Mouse (Mus musculus) liver, embryonic 14.5 days (tissue): Measurements from ENCODE around the gene Krtap19-9b. TPM values are rescaled to one million over a fixed set of nuclear protein-coding genes. Genes with fewer than 3 reads are reported as not detected.

ENCODE experiments used
- ATAC-seq: fragments of 200-750 bp; cut with Nextera tagmentation; 2 replicates; pipeline ENCODE4 v1.8.0; 2017; ENCODE audit warnings: moderate number of reproducible peaks, mild to moderate bottlenecking, moderate library complexity; ENCODE audit not compliant: insufficient read depth
- DNase-seq, 3 experiments: peaks; one replicate each; pipeline ENCODE4 v3.0.0-alpha.2; 2012 to 2013; ENCODE audit warnings: low read depth in 3 of 3, low spot score in 3 of 3
- H3K27ac ChIP-seq: fragments of 300-500 bp; sonication (generic); 2 replicates; pipeline ENCODE4 v1.5.1; 2014; ENCODE audit warnings: moderate library complexity, mild to moderate bottlenecking, control low read depth, inconsistent platforms
- H3K27me3 ChIP-seq: fragments of 300-500 bp; sonication (generic); 2 replicates; pipeline ENCODE4 v1.6.1; 2014; ENCODE audit warnings: mild to moderate bottlenecking, low read length, moderate library complexity; ENCODE audit not compliant: control insufficient read depth, insufficient read depth
- H3K36me3 ChIP-seq: fragments of 300-500 bp; sonication (generic); replicated peaks from 2 replicates; pipeline ENCODE4 v1.6.1; 2014; ENCODE audit warnings: low read depth; ENCODE audit not compliant: control insufficient read depth, insufficient read depth
- H3K4me1 ChIP-seq, 2 experiments: fragments of 200-500 bp in 1 of 2; fragments of 300-500 bp in 1 of 2; sonication (generic) in 1 of 2; replicated peaks; 2 replicates each; pipeline ENCODE4 v1.6.1; 2012 to 2014; ENCODE audit warnings: antibody characterized with exemption in 1 of 2, inconsistent platforms in 1 of 2, low read length in 1 of 2; ENCODE audit not compliant: control insufficient read depth in 2 of 2, insufficient read depth in 2 of 2
- H3K4me2 ChIP-seq: fragments of 300-500 bp; sonication (generic); 2 replicates; pipeline ENCODE4 v1.6.1; 2014; ENCODE audit warnings: low read depth, mild to moderate bottlenecking, control low read depth, moderate library complexity
- H3K4me3 ChIP-seq, 2 experiments: fragments of 200-500 bp in 1 of 2; fragments of 300-500 bp in 1 of 2; sonication (generic) in 1 of 2; 2 replicates each; pipeline ENCODE4 v1.5.1; 2012 to 2014; ENCODE audit warnings: low read depth in 2 of 2, low read length in 2 of 2, mild to moderate bottlenecking in 2 of 2, control low read depth in 1 of 2, inconsistent platforms in 1 of 2, moderate library complexity in 1 of 2; ENCODE audit not compliant: insufficient read depth in 1 of 2
- H3K9ac ChIP-seq: fragments of 300-500 bp; sonication (generic); replicated peaks from 2 replicates; pipeline ENCODE4 v1.6.1; 2014; ENCODE audit warnings: mild to moderate bottlenecking, control low read depth, moderate library complexity
- H3K9me3 ChIP-seq: fragments of 300-500 bp; sonication (generic); 2 replicates; pipeline ENCODE4 v1.6.1; 2016; ENCODE audit warnings: low read length, mixed read lengths; ENCODE audit not compliant: control insufficient read depth
- CTCF ChIP-seq: IDR thresholded peaks from 2 replicates; pipeline ENCODE4 v1.5.1; 2016; ENCODE audit warnings: antibody characterized with exemption, low read depth, control low read depth
- EP300 ChIP-seq: IDR thresholded peaks from 2 replicates; pipeline ENCODE4 v1.6.1; 2016; ENCODE audit warnings: antibody characterized with exemption, low read depth
- WGBS: fragments of 180-500 bp; shearing (Covaris S2); extraction: QIAGEN DNeasy Blood & Tissue Kit; methylation state at CpG from one replicate; pipeline ENCODE4 v1.1.7; 2014; ENCODE audit not compliant: insufficient replicate concordance; 5-methylcytosine and 5-hydroxymethylcytosine counted together
- polyA plus RNA-seq, 2 experiments: library from polyadenylated mRNA; depleted of rRNA in 1 of 2; stranded (reverse) in 1 of 2; unstranded in 1 of 2; fragments of >200 nt; fragmentation: Nextera tagmentation in 1 of 2; extraction: Ambion mirVana in 1 of 2; gene quantifications; 2 replicates each; pipeline versions ENCODE4 v1.2.1 to v1.2.3; 2012 to 2014

The Krtap19-9b gene
- polyA plus RNA-seq (2012; rRNA removed), result not detected in 2 replicates
- not detected in 2 replicates for polyA plus RNA-seq (2014; fragmentation: Nextera tagmentation; extraction: Ambion mirVana)

GRCm38 (mm10) chr16:88932165-88932564, at the start of gene Krtap19-9b:
Gene Krtap19-9b (minus strand): TSS chr16:88932265.
- WGBS, result 73% methylated on average over 3 of the region's 3 CpGs
- H3K4me1 ChIP-seq, result no peaks in the 10 kb centered on the region
- no peaks in the 10 kb centered on the region for H3K27me3 ChIP-seq
- no peak for ATAC-seq
- H3K27ac ChIP-seq, result no peak within 1 kb of the TSS
- no peak within 1 kb of the TSS for H3K4me2 ChIP-seq
- H3K9me3 ChIP-seq, result no peaks in the 10 kb centered on the region
- H3K36me3 ChIP-seq, result no peaks in the 10 kb centered on the region
- H3K9ac ChIP-seq, result no peak within 1 kb of the TSS
- TF ChIP-seq EP300 (no peak), CTCF (no peak)
- H3K4me3 ChIP-seq, result no peak within 1 kb of the TSS
- DNase-seq, result no peak

DNA sequence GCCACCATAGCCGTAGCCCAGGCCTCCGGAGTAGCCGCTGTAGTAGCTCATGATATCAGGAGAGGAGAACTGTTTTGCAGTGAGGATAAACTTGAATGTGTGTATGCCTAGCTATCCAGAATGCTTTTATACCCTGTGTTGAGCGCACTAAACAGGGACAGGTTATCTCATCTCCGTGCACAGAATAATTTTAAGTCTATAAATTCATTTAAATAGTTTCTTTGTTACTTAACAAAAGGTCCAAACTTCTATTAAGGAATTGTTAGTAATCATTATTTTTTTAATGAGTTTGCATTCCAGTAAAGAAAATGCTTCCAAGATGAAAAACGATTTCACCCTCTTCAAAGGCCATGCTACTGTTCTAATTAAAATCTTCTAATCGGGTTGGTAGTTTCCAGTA, 30.7 kb upstream of the Krtap19-9b start, which contains the start of gene Krtap16-3:
Gene Krtap16-3, minus strand, starts transcription at position 101 of the 400 bp plus-strand sequence.
- no peak within 1 kb of the TSS for H3K4me3 ChIP-seq
- ATAC-seq (no peak), DNase-seq (no peak)
- H3K9ac ChIP-seq, result no peak within 1 kb of the TSS
- H3K27ac ChIP-seq, result no peak within 1 kb of the TSS
- H3K36me3 ChIP-seq, result no peaks in the 10 kb centered on the region
- WGBS, result 77% methylated on average over 7 of the region's 7 CpGs
- no peaks in the 10 kb centered on the region for H3K4me1 ChIP-seq
- H3K27me3 ChIP-seq, result no peaks in the 10 kb centered on the region
- H3K4me2 ChIP-seq, result no peak within 1 kb of the TSS
- H3K9me3 ChIP-seq, result no peaks in the 10 kb centered on the region
- no peak for TF ChIP-seq EP300
- no peak for TF ChIP-seq CTCF

GRCm38 (mm10) chr16:88941106-88941505, 9.0 kb upstream of the Krtap19-9b start:
- no peaks in the 10 kb centered on the region for H3K4me1 ChIP-seq
- H3K9me3 ChIP-seq, result no peaks in the 10 kb centered on the region
- H3K4me3 ChIP-seq, result no peak overlapping the region
- DNase-seq, result no peak
- no peaks in the 10 kb centered on the region for H3K36me3 ChIP-seq
- TF ChIP-seq CTCF (no peak), EP300 (no peak)
- no peak overlapping the region for H3K27ac ChIP-seq
- H3K4me2 ChIP-seq, result no peak overlapping the region
- H3K27me3 ChIP-seq, result no peaks in the 10 kb centered on the region
- no peak for ATAC-seq
- no peak overlapping the region for H3K9ac ChIP-seq
- 67% methylated on average over 6 of the region's 6 CpGs for WGBS

- Histone ChIP-seq H3K9ac (no peak overlapping the region), H3K4me3 (no peak overlapping the region), H3K4me2 (no peak overlapping the region), H3K27ac (no peak overlapping the region), H3K36me3 (no peaks in the 10 kb centered on the region), H3K27me3 (no peaks in the 10 kb centered on the region), H3K4me1 (no peaks in the 10 kb centered on the region), H3K9me3 (no peaks in the 10 kb centered on the region)
- DNase-seq (peak in 1 of 3 experiments; percentile 1), ATAC-seq (no peak)
- TF ChIP-seq EP300 (no peak), CTCF (no peak)
- WGBS, result 56% methylated on average over 7 of the region's 7 CpGs
Observed at GRCm38 (mm10) chr16:88938252-88938651, 6.2 kb upstream of the Krtap19-9b start.

DNA sequence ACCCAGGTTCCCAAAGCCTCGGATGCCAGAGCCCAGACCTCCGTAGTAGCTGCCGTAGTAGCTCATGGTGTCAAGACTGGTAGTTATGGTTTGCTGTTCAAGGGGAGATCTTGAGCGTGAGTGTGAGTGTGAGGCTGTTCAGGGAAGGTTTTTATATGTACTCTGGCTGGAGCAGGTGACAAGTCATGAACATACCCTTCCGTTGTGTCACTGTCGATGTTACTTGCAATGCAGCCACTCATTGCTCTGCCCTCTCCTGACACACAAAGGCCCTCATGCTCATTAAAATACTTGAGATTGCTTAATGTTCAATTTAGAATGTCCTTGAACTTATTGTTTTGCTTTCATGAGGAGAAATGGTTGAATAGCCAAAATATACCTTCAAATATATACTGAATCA, 35.7 kb downstream of the Krtap19-9b start, which contains the start of gene Krtap19-5:
Gene Krtap19-5, minus strand, starts transcription at position 101 of the 400 bp plus-strand sequence.
- no peak within 1 kb of the TSS for H3K4me3 ChIP-seq
- no peaks in the 10 kb centered on the region for H3K4me1 ChIP-seq
- no peak within 1 kb of the TSS for H3K9ac ChIP-seq
- no peaks in the 10 kb centered on the region for H3K27me3 ChIP-seq
- no peaks in the 10 kb centered on the region for H3K9me3 ChIP-seq
- no peak for DNase-seq
- no peak within 1 kb of the TSS for H3K4me2 ChIP-seq
- no peaks in the 10 kb centered on the region for H3K36me3 ChIP-seq
- ATAC-seq, result no peak
- WGBS, result 66% methylated on average over 6 of the region's 6 CpGs
- TF ChIP-seq EP300 (no peak), CTCF (no peak)
- no peak within 1 kb of the TSS for H3K27ac ChIP-seq
